21 mouse cellular contexts compared by ENCODE assay signal in genomic region chr9:80668575-80669248, GRCm38 (mm10).
DNase-seq lines count a peak whose midpoint lies in the region; ATAC-seq and TF ChIP-seq lines count a peak whose summit lies in the region.
"Had no signal": no experiment of that assay in that cellular context is flagged by ENCODE, and none has a peak within 500 bp of the region (broad histone marks: within the 10 kb centered on the region; RNA-seq: fewer than 3 reads in every experiment).

No protein-coding gene starts in this region.

- no peak overlapping the region for H3K4me3 ChIP-seq in midbrain, embryonic 14.5 days (replicated peaks; ENCODE audit: low read depth, low read length)
- H3K4me3 ChIP-seq in midbrain, embryonic 10.5 days, result no peak overlapping the region
- no peak overlapping the region for H3K4me3 ChIP-seq in hindbrain, embryonic 16.5 days (ENCODE audit: low read length)
- no peak overlapping the region for H3K4me3 ChIP-seq in stomach, postnatal 0 days (ENCODE audit: low read depth, low read length)
- H3K4me3 ChIP-seq: limb, embryonic 12.5 days; myocyte; stomach, embryonic 15.5 days had no signal

- DNase-seq in cerebellum, postnatal 14 days, result peak; percentile 20 to 49
- no peak for DNase-seq in cerebellum, adult 9-10 months
- DNase-seq in midbrain, embryonic 14.5 days, result peak; percentile 17
- DNase-seq in midbrain, embryonic 10.5 days (ENCODE audit: low spot score), result no peak
- DNase-seq in embryo, embryonic 11 days, result peak; percentile 17
- DNase-seq in stomach, postnatal 0 days (ENCODE audit: low spot score), result no peak
- DNase-seq: cerebellum, adult 2 months; forebrain, postnatal 0 days; heart, adult 18-20 months; heart, postnatal 4 days; lung, postnatal 10 days; right cerebral cortex, postnatal 14 days had no signal

- H3K9me3 ChIP-seq in midbrain, embryonic 14.5 days (ENCODE audit: control insufficient read depth, low read length), result no peaks in the 10 kb centered on the region
- no peaks in the 10 kb centered on the region for H3K9me3 ChIP-seq in midbrain, embryonic 10.5 days (replicated peaks)
- H3K9me3 ChIP-seq in hindbrain, embryonic 16.5 days (ENCODE audit: control insufficient read depth, low read length), result no peaks in the 10 kb centered on the region
- no peaks in the 10 kb centered on the region for H3K9me3 ChIP-seq in stomach, postnatal 0 days (ENCODE audit: control insufficient read depth, low read length)
- H3K9me3 ChIP-seq: limb, embryonic 12.5 days; stomach, embryonic 15.5 days had no signal

- no peak for TF ChIP-seq EP300 in stomach, postnatal 0 days (optimal IDR thresholded peaks at IDR 0.05)

- H3K9ac ChIP-seq in midbrain, embryonic 14.5 days (replicated peaks; ENCODE audit: low read length), result no peak overlapping the region
- no peak overlapping the region for H3K9ac ChIP-seq in hindbrain, embryonic 16.5 days (ENCODE audit: low read depth, low read length)
- no peak overlapping the region for H3K9ac ChIP-seq in stomach, postnatal 0 days (ENCODE audit: low read length)
- H3K9ac ChIP-seq: forebrain, postnatal 0 days; limb, embryonic 12.5 days; liver, embryonic 14.5 days; stomach, embryonic 15.5 days had no signal

- no peak overlapping the region for H3K27ac ChIP-seq in midbrain, embryonic 14.5 days (replicated peaks; ENCODE audit: low read depth, low read length)
- H3K27ac ChIP-seq in midbrain, embryonic 10.5 days (replicated peaks), result no peak overlapping the region
- H3K27ac ChIP-seq in hindbrain, embryonic 16.5 days (ENCODE audit: low read depth, low read length), result no peak overlapping the region
- H3K27ac ChIP-seq in stomach, postnatal 0 days (replicated peaks), result no peak overlapping the region
- H3K27ac ChIP-seq: kidney, postnatal 0 days; limb, embryonic 12.5 days; liver, embryonic 14.5 days; stomach, embryonic 15.5 days had no signal

- peak; percentile 43; the same call in 1 of the 2 replicates for ATAC-seq in midbrain, embryonic 14.5 days (ENCODE audit: low FRiP score, low TSS enrichment)
- ATAC-seq in hindbrain, embryonic 16.5 days, result peak; percentile 88
- no peak for ATAC-seq in stomach, postnatal 0 days (ENCODE audit: low FRiP score, low TSS enrichment)
- ATAC-seq: activated CD4-positive, CD25-positive, alpha-beta regulatory T cell, adult 4 months; forebrain, postnatal 0 days; intestine, postnatal 0 days; Patski had no signal

- H3K4me2 ChIP-seq in midbrain, embryonic 14.5 days (ENCODE audit: low read length), result no peak overlapping the region
- no peak overlapping the region for H3K4me2 ChIP-seq in hindbrain, embryonic 16.5 days (ENCODE audit: low read length)
- H3K4me2 ChIP-seq in stomach, postnatal 0 days (replicated peaks; ENCODE audit: low read depth), result no peak overlapping the region
- H3K4me2 ChIP-seq: limb, embryonic 12.5 days; stomach, embryonic 15.5 days had no signal

- H3K4me1 ChIP-seq in midbrain, embryonic 14.5 days (ENCODE audit: control insufficient read depth, insufficient read depth, low read length), result no peaks in the 10 kb centered on the region
- no peaks in the 10 kb centered on the region for H3K4me1 ChIP-seq in midbrain, embryonic 10.5 days
- H3K4me1 ChIP-seq in hindbrain, embryonic 16.5 days (ENCODE audit: control insufficient read depth, insufficient read depth, low read depth, low read length), result no peaks in the 10 kb centered on the region
- no peaks in the 10 kb centered on the region for H3K4me1 ChIP-seq in stomach, postnatal 0 days (replicated peaks; ENCODE audit: control insufficient read depth, insufficient read depth)
- H3K4me1 ChIP-seq: limb, embryonic 12.5 days; stomach, embryonic 15.5 days had no signal

- H3K36me3 ChIP-seq in midbrain, embryonic 14.5 days (ENCODE audit: control insufficient read depth, insufficient read depth, low read length), result no peaks in the 10 kb centered on the region
- H3K36me3 ChIP-seq in midbrain, embryonic 10.5 days, result no peaks in the 10 kb centered on the region
- no peaks in the 10 kb centered on the region for H3K36me3 ChIP-seq in hindbrain, embryonic 16.5 days (ENCODE audit: control insufficient read depth, insufficient read depth, low read length)
- H3K36me3 ChIP-seq in stomach, postnatal 0 days (ENCODE audit: control insufficient read depth, insufficient read depth, low read length), result no peaks in the 10 kb centered on the region
- H3K36me3 ChIP-seq: limb, embryonic 12.5 days; stomach, embryonic 15.5 days had no signal

- 71% methylated on average over 5 of the region's 5 CpGs for WGBS in midbrain, embryonic 14.5 days
- WGBS in midbrain, embryonic 10.5 days, result 86% methylated on average over 5 of the region's 5 CpGs
- 45% methylated on average over 5 of the region's 5 CpGs for WGBS in hindbrain, embryonic 16.5 days
- WGBS in stomach, postnatal 0 days, result 48% methylated on average over 5 of the region's 5 CpGs

- no peaks in the 10 kb centered on the region for H3K27me3 ChIP-seq in midbrain, embryonic 14.5 days (ENCODE audit: control insufficient read depth, insufficient read depth, low read length)
- no peaks in the 10 kb centered on the region for H3K27me3 ChIP-seq in midbrain, embryonic 10.5 days (ENCODE audit: low read depth, poor library complexity, severe bottlenecking)
- H3K27me3 ChIP-seq in hindbrain, embryonic 16.5 days (replicated peaks; ENCODE audit: control insufficient read depth, insufficient read depth, low read length), result no peaks in the 10 kb centered on the region
- no peaks in the 10 kb centered on the region for H3K27me3 ChIP-seq in stomach, postnatal 0 days (ENCODE audit: control insufficient read depth, insufficient read depth, low read length)
- H3K27me3 ChIP-seq: limb, embryonic 12.5 days; Patski; stomach, embryonic 15.5 days had no signal

- TF ChIP-seq CTCF in stomach, postnatal 0 days (IDR thresholded peaks at IDR 0.05; ENCODE audit: low read depth), result no peak

Comparison
In these comparisons a context has a peak if more than half of its experiments do, and no peak if none do; other contexts are left out.
1. DNase-seq: peak in cerebellum, postnatal 14 days (2 of 2), midbrain, embryonic 14.5 days (single experiment) and embryo, embryonic 11 days (single experiment); none in cerebellum, adult 9-10 months (single experiment), midbrain, embryonic 10.5 days (single experiment) and stomach, postnatal 0 days (single experiment).